Mouse (Mus musculus): ENCODE measurements around the gene March1.
"Not testable (repeated sequence)": the region's sequence is repeated elsewhere in the genome, so short reads cannot be mapped to it uniquely, and the experiment has no call there.

March1 gene

DNA sequence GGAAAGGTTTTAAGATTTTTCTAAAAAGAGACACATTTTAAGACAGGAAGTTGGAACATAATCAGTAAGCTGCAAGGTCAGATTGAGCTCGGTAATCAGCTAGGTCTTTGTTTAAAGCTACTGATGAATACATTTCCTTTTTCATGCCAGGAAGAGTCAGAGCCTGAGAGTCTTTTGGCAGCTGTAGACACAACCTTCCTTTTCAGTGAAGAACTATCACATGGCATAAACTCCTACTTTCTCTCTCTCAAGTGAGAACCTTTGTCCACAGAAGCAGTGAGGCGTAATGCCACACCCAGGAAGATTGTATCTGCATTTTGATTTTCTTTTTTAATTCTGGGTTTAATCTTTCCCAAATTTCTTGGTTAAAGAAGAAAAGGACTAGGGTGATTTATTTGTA lies 795.4 kb downstream of the March1 start:
- no peak for DNase-seq (ENCODE audit: low read depth, low spot score)

DNA sequence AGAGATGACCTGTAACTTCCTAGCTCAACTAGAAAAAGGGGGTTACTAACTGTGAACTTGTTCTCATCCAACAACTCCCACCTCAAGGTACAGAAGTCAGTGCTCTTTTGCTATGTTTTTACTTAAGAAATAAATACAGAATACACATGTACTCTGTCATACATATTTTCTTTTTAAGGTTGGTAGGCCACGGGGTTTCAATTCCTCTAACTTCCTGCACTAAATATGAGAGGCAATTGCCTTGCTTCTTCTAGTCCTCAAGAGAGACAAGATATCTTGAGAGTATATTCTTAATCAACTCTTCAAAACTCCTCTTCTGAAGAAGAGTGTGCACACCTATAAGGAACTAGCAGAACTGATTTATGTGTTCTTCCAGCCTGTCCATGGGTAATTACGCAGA lies 797.5 kb downstream of the March1 start:
- DNase-seq (ENCODE audit: low read depth, low spot score): no peak

DNA sequence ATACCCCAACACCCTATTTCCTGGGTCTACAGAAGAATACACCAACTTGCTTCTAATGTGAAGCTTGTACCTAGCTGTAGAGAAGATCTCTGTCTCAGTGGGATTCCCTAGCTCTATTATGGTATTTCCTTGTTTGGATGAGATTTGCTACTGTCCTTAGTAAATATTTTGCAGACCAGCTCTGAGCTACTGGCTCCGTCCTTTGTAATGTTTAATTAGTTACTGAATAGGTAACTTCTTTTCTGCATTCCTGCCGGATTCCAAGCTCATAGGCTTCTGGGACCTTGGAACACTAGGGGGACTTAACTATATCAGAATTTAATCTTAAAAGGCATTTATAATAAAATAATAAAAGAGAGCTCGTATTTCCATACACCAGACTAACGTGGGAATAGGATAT lies 799.9 kb downstream of the March1 start:
- not testable (repeated sequence) for DNase-seq (ENCODE audit: low read depth, low spot score)

DNA sequence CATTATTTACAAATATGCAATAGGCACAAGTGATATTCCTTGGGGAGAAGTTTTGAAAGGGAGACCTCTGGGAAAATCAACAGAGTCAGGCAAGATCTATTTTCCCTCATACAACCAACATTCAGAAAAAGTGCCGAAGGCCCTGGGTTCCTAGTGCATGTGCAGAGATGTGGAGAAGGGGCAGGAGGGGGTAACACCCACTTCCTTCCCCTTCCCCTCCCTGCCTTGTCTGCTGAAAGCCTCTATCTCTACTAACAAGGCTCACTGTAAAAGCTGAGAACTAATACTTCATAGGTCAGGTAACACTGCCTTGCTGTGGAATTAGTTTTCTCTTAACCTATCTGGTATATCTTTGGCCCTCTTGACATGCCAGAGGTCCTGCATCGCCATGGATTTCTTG lies 812.9 kb downstream of the March1 start:
- DNase-seq (ENCODE audit: low read depth, low spot score): no peak

DNA sequence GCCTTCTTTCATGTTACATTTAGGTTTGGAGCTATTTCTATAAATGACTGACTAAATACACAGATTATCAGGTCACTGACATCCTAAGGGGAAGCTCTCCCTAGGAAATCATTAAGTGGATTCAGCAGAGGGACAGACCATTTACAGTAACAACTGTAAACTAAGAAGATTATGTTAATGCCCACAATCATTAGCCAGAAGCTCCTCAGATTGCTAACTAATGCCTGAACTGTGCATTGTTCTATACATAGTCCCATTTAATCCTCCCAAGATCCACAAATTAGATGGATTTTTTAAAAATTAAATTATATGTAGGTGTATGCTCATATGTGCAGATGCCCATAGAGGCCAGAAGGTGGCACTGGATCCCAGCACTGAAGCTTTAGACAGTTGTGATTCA lies 815.9 kb downstream of the March1 start:
- peak; percentile 35 for DNase-seq (ENCODE audit: low read depth, low spot score)

DNA sequence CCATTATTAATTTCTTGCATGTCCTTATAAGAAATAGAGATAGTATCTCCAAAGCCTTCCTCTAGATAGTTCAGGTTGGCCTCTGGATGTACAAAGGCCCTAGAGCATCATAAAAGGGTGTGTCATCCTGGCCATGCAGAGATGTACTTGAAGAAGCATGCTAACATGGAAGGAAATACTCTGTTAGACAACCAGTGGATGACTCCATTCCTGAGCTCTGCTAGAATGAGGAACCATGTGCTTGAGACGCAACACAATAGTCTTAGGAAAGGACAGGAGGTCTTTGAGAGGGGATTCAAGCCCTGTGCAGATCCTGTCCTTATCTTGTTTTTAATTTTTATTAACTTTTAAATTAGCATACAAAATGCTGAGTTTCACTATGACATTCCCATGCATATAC lies 819.1 kb downstream of the March1 start:
- DNase-seq (ENCODE audit: low read depth, low spot score): no peak

DNA sequence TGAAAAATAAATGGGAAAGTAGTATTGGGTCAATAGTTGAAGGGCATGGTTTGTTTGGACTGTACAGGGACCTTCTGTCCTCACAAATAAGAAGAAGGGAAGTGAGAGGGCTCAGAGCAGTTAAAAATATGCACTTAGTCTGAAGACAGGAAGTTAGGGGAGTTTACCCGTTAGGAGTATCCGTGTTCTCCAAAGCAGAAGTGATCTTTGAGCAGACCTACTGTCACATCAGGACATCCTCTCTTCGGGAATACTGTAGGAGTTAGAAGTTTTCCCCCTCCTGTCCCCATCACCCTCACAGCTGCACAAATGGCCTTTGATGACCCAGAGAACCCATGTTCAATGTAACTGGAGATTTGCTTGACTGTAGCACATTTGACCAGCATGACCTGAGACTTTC lies 820.2 kb downstream of the March1 start:
- no peak for DNase-seq (ENCODE audit: low read depth, low spot score)

DNA sequence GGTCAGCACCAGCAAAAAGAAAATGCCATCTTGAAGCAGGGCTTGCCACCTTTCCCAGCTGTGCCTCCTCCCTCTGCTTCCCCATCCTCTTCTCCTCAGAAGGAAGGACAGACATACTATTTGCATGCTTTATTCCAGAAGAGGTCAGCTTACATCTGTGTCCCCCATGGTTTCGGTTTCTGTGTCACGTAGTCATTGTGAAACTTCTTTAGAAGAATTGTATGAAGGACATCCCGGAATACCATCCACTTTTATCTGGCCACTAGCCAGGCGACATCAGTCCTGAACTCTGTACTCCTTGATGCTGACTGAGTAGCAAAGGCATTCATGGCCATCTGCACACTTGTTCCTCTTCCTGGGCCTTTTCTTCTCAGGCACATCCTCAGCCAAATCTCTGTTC lies 820.8 kb downstream of the March1 start:
- no peak for DNase-seq (ENCODE audit: low read depth, low spot score)

DNA sequence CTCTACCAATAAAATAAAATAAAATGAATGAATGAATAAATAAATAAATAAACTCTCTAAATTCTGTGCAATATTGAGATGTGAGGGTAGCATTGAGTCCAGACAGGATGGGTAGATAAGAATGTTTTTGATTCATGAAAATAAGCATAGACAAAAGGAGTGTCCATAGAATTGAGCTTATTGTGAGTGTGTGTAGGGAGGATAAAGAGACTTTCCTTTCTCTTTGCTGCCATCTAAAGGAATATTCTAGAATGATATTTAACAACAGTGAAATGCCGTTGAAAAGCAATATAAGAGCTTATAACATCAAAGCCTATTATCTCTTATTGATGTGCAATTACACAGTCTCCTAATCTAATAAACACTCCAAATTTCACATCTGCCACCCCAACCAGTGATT lies 823.4 kb downstream of the March1 start:
- peak; percentile 20 for DNase-seq (ENCODE audit: low read depth, low spot score)

DNA sequence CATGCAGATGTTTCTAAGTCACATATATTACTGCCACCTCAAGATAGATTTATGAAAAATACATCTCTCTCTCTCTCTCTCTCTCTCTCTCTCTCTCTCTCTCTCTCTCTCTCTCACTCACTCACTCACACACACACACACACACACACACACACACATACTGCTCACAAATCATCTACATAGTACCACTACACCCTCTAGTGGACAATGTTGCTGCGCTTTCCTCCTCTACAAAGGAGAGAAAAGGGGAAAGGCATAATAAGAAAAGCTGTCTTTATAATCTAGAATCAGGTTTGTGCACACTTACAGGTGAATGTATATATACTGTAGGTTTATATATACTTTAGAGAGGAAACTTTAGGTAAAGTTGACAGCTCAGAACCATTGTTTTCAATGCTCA lies 825.1 kb downstream of the March1 start:
- peak; percentile 35 for DNase-seq (ENCODE audit: low read depth, low spot score)

DNA sequence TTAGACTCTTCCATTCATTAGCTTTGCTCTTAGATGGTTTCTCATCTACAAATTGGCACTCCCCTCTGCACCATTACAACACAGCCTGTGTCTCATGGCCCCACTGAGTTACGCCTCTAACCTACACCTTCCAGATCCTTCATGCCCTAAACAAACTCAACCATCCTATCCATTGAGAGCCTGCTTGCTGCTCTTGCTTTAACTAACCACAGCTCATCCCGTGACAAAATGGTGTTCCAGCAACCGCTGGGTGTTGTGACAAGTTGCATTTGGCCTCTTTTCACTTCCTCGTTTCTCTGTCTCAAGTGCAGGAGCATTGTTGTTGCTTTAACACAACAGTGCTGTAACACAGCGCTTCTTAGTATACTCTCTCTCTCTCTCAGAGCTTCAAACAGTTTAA lies 826.4 kb downstream of the March1 start:
- DNase-seq (ENCODE audit: low read depth, low spot score): no peak

DNA sequence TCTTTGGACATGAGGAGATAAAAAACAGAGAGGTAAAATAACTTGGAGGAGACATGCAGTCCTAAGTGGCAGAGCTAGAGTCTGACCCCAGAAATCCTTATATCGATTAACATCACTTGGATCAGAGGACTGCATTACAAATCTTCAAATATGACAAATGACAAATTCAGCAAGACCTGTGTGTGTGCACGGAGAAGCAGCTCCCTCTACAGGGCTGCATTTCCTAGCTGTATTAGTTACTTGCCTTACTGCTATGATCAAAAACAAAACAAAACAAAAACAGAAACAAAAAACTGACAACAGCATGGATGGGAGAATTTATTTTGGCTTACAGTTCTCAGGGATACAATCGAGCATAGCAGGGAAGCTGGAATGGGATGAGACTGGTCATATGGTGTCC lies 827.7 kb downstream of the March1 start:
- DNase-seq (ENCODE audit: low read depth, low spot score): no peak

DNA sequence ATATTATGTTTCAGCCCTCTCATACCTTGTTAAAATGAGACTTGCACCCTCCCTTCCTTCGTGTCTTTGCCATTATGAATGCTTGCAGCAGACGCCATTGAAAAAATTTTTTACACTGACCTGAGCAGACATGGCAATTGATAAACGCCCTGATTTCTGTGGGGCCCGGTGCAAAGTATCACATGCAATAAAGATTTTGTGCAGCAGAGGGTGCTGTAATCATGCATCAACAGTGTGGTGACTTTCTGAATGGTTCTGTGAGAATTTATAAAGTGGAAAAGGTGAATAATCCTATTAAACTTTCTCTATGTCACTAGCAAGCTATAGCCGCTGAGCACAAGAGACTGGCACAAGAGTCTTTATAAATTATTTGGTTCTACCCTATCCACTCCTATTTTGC lies 833.0 kb downstream of the March1 start:
- no peak for DNase-seq (ENCODE audit: low read depth, low spot score)

DNA sequence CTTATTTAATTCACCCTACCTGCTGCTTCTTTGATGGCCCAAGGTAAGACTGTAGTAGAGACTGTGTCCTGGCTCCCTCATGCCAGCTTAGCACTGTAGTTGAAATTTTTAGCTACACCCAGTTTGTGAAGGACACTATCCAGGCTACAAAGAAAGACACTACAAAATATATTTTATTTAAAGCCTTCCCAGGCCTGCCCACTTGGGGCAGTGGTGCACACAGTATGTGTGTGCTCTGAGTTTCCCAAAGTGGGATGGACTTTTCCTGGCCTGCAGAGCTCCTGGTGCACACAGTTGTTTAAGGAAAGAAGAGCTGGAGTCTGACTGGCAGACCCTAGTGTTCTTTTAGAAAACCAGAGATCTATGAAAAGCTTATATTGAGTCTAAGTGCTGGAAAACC lies 839.4 kb downstream of the March1 start:
- no peak for DNase-seq (ENCODE audit: low read depth, low spot score)

DNA sequence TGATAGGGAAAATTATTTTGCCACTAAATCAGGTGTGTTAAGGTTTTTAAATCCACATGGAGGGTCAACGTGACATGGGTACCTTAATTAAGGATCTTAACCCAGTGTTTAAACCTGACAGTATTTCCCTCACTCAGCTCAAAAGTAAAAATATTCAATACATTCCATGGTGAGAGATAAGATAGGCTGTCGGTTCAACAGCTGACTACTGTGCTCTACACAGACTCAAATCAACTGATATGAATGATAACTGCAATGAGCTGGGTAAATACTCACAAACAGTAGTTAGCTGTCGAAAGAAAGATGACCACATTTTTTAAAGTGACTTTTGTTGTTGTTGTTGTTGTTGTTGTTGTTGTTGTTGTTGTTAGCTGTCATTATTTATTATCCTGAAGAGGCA lies 852.1 kb downstream of the March1 start:
- no peak for DNase-seq (ENCODE audit: low read depth, low spot score)

DNA sequence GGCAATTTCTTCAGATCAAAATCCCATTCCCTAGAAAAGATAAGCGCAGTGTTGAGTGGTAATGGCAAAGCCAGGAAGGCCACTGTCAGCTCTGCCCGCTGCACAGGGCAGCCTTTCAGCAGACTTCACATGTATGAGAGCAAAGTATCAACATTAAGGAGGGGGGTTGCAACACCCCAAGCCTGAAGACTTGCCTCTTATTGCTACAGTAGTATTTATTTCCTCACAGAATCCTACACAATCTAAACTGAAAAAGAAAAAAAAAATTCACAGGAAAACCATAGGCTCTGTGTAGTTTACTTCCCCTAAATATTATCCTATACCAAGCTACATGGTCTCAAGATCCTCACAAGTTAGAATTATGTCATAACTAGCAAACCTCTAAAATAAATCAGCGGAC lies 859.2 kb downstream of the March1 start:
- no peak for DNase-seq (ENCODE audit: low read depth, low spot score)

DNA sequence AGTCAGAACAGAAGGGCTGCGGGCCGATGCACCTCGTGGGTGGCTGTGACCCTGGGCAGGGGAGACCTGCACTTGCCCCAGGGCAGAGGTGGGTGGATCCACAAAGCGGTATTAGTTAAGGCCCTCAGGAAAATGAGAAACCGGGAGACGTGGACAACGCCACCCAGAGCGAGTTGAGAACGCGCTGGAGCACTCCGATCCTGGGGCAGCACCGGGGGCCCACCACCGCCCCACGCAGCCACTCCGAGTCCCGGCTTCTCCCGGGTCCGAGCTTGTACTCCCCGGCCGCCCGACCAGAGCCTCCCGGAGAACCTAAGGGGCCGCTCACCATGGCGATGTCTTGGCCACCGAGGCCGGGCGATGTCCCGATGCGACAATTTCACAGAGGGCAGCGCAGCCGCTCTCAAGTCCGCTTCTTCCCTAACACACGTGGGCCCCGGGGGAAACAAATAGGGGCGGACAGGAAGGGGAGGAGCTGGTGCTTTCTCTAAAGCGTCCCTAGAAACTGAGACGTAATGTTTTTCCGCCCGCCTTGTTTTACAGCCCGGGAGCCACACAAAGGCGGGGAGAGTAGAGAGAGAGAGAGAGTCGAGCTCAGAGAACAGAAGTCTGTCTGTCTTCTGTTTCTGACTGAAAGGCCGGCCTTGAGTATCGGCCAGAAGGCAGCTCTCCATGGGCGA lies 868.5 kb downstream of the March1 start, which contains the start of gene Tma16:
TSS of gene Tma16 (minus strand) at position 447 of the 680 bp plus-strand sequence.
- peak; percentile 86 for DNase-seq (ENCODE audit: low read depth, low spot score)

DNA sequence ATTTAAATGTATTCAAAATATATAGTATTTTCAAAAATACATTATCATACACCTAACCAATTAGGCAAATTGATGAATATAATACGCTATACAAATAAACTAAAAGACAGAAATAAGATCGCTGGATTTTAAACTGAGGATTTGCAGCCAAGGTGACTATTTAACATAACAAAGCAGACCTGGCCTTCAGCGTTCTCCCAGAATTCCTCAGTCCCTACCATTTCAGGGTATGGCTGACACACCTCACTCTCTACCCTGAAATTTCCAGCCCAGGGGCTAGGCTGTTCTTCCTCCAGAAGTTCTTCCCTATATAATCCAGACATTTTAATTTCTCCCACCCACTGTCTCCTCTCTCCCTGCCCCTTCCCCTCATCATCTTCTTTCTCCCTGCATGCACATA lies 870.9 kb downstream of the March1 start:
- DNase-seq (ENCODE audit: low read depth, low spot score): no peak

DNA sequence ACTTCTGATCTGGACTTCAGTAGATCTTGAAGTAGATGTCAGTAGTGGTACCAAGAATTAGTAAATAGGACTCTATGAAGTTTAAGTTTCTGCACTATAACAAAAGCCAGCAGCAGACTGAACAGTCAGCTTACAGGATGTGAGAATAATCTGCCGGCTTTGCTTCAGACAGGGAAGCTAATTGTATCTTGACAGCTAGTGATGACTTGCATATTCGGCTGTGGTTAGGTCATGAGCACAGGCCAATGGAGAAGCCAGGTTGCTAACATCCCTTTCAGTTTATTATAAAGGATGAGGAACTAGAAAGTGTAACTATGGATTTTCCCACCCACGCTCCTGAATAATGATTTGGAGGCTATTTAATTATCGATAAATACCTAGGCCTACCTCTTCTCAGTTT lies 872.9 kb downstream of the March1 start:
- no peak for DNase-seq (ENCODE audit: low read depth, low spot score)

DNA sequence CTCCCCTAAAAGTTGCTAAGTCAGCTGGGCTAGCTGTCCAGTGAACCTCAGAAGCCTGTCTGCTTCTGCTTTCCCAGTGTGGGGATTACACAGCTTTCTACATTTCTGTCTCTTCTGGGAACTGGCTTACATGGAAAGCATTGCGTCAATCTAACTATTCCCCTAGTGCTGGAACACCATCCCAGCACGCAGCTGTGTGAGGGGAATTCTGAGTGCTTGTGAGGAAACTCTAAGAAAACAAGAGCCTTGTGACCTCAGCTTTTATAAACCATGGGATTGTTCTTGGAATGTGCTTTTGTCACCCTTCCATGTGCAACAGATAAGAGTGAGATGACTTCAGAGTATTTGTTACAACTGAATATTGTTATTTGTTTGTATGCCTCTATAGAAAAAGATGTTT lies 876.8 kb downstream of the March1 start:
- no peak for DNase-seq (ENCODE audit: low read depth, low spot score)

DNA sequence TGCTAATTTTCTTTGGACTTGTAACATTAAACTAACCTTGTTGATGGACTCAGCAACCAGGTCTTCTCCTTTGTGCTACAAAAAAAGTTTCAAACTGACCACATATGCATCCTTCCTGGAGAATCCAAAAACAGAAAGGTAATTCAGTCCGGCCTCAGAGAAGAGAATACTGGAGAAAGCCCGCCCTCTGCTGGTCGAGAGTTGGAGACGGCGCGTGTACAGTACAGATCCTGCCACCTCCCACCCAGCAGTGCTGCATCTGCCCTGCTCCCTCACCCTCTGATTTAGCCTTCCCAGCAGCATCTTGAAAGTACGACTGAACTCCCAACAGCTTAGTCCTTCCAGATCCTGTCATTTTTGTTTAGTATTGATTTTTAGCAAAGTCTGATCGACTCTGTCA lies 878.0 kb downstream of the March1 start:
- peak; percentile 43 for DNase-seq (ENCODE audit: low read depth, low spot score)

DNA sequence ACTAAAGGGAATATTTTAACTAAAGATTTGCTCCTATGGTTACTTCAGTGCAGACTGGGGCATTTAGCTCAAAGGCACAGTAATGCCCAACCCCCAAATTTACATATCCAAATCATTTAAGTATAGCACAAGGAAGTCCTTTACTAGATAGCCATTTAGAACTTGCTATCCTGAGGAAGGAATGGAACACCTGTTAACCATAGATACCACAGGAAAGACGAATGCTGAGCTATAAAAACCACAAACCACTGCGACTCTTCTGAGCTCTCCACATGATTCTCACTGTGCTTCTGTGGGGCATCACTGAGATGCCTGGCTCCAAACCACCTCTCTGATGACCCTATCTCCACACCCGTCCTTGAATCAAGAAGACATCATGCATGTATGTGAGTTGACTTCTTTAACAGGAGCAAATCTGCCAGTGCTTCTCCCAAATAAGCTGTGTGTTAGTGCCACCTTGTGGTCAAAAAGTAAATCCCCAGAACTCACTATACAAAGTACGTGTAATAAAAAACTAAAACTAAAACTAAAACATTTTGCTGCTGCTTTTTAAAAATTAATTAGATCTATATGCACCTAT lies 879.4 kb downstream of the March1 start:
- DNase-seq (ENCODE audit: low read depth, low spot score): peak; percentile 59

DNA sequence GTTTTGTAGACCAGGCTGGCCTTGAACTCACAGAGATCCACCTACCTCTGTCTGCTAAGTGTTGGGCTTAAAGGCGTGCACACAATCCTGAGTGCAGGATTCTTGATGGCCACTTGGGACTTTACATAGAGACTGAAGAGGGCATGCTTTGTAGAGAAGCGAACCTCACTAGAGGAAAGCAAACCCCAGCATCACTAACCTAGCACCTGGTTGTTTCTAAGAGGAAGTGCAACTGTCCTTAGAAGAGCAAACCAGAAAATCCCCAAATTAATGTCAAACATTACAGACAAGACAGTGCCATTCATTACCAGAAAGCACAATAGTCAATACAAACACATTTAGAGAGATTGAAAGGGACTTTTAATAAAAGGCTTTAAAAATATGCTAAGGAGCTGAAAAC lies 885.7 kb downstream of the March1 start:
- no peak for DNase-seq (ENCODE audit: low read depth, low spot score)

DNA sequence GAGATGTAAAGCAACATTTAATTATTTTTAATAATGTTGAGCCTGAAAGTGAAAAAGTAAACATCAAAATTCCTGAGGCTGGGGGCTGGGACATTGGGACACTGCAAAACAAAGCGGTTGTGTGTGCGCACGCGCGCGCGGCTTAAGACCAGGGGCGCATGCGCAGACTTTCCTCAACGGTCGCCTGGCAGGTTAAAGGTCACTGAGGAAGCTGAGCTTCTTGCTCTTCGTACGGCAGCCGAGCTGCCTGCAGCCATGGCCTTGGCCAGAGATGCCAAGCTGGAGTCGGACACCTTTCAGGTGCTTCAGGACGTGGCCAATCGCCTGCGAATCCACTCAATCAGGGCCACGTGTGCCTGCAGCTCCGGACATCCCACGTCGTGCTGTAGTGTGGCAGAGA lies 893.8 kb downstream of the March1 start, which contains the start of gene Tktl2:
TSS of gene Tktl2 (plus strand) at position 220 of the 400 bp plus-strand sequence.
- DNase-seq (ENCODE audit: low read depth, low spot score): no peak
